Mouse (Mus musculus) splenic B cell, adult 2 months (primary cell): Measurements from ENCODE around the gene Epb42.
"Not testable (repeated sequence)": the region's sequence is repeated elsewhere in the genome, so short reads cannot be mapped to it uniquely, and the experiment has no call there.

Source experiments
- DNase-seq: peaks from one replicate; pipeline ENCODE4 v3.0.0-alpha.2; 2011; ENCODE audit warnings: low read depth, low spot score
- H3K27me3 ChIP-seq: 2 replicates; pipeline ENCODE4 v1.6.1; 2012; ENCODE audit warnings: mild to moderate bottlenecking, low read length, moderate library complexity, mixed read lengths; ENCODE audit not compliant: control insufficient read depth, poor library complexity, insufficient read depth, severe bottlenecking
- H3K36me3 ChIP-seq: 2 replicates; pipeline ENCODE4 v1.6.1; 2012; ENCODE audit warnings: mild to moderate bottlenecking, low read length, moderate library complexity, mixed read lengths; ENCODE audit not compliant: control insufficient read depth, poor library complexity, insufficient read depth, severe bottlenecking

Gene Epb42

DNA sequence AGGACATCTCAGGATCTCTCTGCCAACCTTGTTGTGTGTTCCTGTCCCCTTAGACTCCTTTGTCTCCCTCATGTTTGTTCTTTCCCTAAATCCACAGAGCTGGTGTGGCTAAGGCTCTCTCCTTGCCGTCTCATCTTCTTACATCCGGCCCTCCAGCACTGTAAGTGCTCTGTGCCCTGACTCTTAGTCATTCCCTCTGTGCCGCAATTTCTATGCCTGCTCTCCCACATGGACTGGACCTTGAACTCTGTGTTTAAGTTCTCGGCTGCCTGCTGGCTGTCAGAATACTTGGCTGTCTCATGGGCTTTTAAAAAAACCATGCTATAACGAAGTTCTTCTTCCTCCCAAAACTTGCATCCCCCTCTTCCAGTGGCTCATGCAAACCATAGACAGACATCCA, 14.0 kb downstream of the Epb42 start:
- Histone ChIP-seq H3K36me3 (no peaks in the 10 kb centered on the region), H3K27me3 (no peaks in the 10 kb centered on the region)
- no peak for DNase-seq

DNA sequence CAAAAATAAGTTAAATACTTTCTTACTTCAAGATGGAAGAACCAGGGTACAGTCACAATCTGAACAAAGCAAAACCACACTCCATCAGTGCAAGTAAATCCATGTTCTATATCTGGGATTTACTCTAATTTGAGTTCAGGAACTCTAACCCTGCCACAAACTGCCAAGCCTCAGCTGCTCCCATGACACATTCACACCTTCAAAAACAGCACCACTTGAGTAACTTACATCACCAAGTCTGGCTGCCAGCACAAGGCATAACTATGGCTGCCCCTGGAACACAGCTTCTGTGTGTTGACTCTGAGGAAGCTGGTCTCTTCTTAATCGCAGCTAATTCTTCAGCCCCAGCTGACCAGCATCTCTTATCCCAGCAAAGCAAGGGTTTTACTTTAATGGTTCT, 19.7 kb downstream of the Epb42 start:
- no peak for DNase-seq
- Histone ChIP-seq H3K36me3 (peaks cover 9% of the 10 kb centered on the region), H3K27me3 (no peaks in the 10 kb centered on the region)

DNA sequence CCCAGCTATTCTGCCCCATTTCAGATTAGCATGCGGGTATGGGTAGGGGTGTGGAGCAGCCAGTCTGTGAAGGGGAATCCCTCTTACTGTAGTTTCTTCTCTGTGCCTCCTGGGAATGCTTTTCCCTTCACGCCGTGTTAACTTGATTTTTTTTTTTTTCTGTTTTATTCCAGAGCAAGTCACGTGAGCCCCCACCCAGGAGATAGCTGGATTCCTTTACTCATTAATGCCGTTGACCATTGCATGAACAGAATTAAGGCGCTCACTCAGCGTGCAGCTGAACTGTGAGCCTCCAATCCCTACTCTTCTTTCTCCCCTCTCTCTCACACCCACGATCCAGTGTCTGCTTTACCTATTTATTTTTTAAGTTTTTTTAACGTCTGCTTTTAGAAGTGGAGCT, 20.6 kb downstream of the Epb42 start:
- peaks cover 9% of the 10 kb centered on the region for H3K36me3 ChIP-seq
- no peak for DNase-seq
- H3K27me3 ChIP-seq = no peaks in the 10 kb centered on the region

DNA sequence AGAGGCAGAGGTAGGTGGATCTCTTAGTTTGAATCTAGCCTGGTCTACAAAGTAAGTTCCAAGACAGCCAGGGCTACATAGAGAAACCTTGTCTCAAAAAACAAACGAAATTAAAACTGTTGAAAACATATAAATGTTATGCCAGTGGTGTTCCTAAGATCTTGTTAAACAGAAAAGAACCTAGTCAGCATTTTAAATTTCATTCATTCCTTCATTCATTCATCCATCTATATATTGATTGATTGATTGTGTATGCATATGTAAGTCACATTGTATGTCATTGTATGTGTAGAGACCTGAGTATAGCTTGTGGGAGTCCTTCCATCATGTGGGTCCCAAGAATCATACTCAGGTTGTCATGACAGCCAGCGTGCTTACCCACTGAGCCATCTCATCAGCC, 21.4 kb downstream of the Epb42 start:
- H3K36me3 ChIP-seq = peaks cover 9% of the 10 kb centered on the region
- no peaks in the 10 kb centered on the region for H3K27me3 ChIP-seq
- DNase-seq = no peak

DNA sequence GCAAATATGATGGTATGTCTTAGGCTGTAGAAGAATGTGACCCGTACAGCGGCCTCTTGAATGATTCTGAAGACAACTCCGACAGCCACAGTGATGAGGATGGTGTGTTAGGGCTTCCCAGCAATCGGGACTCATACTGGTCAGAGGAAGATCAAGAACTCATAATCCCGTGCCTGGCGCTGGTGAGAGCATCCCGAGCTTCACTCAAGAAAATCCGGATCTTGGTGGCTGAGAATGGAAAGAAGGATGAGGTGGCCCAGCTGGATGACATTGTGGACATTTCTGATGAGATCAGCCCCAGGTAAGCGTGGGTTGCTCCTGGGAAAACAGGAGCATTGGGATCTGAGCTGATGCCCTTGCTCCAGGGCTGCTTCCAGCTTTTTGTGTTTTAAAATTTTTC, 24.2 kb downstream of the Epb42 start:
- no peak for DNase-seq
- Histone ChIP-seq H3K36me3 (peaks cover 8% of the 10 kb centered on the region), H3K27me3 (no peaks in the 10 kb centered on the region)

DNA sequence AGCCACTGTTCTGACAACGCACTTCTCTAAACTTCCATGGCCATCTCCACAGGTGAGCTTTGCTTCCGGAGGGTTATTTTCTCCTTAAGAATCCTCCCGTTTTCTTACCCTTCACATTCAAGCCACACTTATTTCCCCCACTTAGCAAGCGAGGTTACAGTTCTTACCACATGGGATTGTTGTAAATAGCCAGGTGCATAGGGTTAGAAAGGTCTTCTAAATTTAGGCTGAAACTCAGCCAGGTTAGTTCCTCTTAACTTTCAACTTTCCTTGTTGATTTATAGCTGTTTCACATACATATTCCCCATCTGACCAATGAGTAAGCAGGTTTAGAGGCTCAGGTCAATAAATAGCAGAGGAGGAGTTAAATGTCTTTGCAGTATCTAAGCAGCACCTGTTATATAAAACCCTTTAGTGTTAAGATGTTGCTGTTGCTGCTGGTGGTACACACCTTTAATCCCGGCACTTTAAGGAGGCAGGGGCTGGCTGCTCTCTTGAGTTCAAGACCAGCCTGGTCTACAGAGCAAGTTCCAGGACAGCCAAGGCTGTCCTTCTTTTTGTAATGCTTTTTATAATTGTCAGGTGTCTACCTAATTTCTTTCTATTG, 27.7 kb downstream of the Epb42 start:
- Histone ChIP-seq H3K36me3 (peaks cover 2% of the 10 kb centered on the region; the same call in 1 of the 2 replicates), H3K27me3 (no peaks in the 10 kb centered on the region)
- no peak for DNase-seq

DNA sequence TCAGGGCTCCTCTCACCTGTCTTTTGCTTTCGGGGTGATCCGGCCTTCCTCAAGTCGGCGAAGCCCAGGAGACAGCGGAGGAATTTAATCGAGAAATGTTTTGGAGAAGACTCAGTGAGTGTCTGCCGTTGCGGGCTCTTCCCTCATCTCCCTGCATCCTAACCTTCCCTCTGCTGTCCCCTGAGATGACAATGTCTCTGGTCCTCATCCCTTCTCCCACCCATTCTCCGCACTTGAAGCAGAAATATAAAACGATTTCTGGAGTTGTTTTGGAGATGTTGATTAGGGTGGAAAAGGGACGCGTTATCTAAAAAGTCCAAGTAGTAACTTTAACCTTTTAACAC, 28.2 kb downstream of the Epb42 start:
- no peak for DNase-seq
- Histone ChIP-seq H3K36me3 (peaks cover 2% of the 10 kb centered on the region; the same call in 1 of the 2 replicates), H3K27me3 (no peaks in the 10 kb centered on the region)

DNA sequence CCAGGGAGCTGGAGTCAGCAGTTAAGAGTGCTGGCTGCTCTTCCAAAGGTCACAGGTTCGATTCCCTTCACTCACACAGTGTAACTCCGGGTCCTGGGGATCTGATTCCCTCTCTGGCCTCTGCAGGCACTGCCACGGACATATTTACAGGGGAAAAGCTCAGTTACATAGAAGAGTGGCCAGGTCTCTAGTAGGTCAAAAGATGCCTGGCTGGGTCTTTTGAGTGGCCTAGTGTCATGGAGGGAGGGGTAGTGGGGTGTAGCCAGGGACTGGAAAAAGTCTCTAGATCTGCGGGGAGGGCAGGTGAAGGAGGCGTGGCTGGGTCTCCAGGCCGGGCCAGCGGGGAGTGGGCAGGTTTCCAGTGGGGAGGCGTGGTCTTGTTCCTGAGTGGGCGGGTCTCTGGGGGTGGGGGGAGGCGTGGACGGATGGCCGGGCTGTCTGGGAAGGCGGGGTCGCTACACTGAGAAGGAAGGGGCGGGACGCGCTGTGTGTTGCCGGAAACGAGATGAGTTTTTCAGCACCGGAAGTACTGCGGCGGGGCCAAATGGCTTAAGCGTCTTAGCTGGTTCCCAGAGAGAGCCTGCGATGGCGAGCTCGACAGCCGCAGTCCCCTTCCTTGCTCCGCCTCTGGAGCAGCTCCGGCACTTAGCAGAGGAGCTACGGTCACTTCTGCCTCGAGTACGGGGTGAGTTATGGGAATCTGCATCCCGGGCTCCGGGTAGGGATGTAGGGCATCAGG, 28.8 kb downstream of the Epb42 start, which contains the start of gene Ccndbp1:
Gene Ccndbp1 (plus strand): TSS at position 479 of the 739 bp plus-strand sequence.
- peak; percentile 93 for DNase-seq
- Histone ChIP-seq H3K36me3 (peaks cover 2% of the 10 kb centered on the region; the same call in 1 of the 2 replicates), H3K27me3 (no peaks in the 10 kb centered on the region)

DNA sequence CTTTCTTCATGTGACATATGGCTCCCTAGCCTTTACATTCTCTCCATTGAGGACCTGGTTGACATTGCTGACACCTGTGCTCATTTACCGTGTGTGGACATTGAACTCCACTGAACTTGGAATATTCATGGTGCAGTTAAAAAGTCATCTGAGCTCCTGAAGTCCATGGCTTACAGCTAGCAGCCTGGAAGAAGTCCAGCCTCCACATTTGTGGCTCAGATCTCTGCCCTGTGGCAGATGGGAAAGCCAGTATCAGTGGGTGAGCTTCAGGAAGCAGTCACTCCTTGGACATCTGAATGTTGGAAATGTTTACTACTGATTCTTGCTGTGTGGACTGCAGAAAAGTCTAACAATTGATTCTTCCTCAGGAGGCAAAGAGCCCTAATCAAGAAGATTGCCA, 29.9 kb downstream of the Epb42 start:
- no peak for DNase-seq
- no peaks in the 10 kb centered on the region for H3K27me3 ChIP-seq
- H3K36me3 ChIP-seq = peaks cover 2% of the 10 kb centered on the region; the same call in 1 of the 2 replicates

DNA sequence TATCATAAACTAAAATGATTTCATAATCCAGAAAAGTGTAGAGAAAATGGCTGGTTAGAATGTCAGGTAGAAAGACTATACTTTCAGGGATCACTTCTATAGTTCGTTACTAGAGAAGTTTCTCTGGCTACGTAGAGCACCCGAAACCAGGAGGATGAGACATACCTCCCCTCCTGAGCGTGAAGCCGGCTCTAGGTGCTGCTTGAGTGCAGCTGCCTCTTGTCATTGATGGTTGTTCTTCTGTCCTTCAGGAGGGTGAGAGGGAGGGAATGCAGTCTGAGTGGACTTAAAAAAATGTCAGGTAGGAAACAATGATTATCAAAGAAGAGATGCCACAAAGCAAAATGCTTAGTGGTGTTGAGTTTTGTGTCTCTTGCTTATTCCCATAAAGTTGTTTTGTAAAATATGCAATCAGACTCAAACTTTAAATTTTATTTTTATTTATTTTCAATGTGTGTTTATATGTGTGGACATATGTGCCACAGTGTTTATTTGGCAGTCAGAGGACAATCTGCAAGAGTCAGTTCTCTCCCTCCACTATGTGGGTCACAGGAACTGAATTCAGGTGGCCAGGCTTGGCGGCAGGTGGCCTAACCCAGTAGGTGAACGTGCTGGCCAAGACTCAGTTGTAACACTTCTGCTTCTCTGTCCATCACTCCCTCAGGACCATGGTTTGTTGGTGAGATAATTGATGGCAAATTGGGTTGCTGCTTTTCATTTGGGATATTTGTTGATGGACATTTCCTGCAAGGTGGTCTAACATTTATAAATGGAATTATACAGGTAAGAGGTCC, 32.7 kb downstream of the Epb42 start:
- DNase-seq = no peak
- no peaks in the 10 kb centered on the region for H3K27me3 ChIP-seq
- H3K36me3 ChIP-seq = peaks cover 4% of the 10 kb centered on the region; the same call in 1 of the 2 replicates

DNA sequence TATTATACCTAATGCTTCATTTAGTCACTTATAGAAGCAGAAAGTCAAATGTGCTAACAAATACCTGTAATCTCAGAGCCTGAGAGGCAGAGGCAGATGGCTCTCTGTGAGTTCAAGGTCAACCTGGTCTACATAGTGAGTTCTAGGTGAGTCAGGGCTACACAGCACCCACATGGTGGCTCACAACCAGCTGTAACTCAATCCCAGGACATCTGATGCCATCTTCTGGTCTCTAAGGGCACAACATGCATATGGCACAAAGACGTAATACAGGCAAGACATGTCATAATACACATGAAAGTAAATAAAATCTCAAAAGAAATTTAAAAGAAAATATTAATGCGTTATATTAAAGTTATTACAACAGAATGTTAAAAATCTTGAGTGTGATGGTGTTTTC, 33.3 kb downstream of the Epb42 start:
- DNase-seq = peak; percentile 32
- peaks cover 4% of the 10 kb centered on the region; the same call in 1 of the 2 replicates for H3K36me3 ChIP-seq
- no peaks in the 10 kb centered on the region for H3K27me3 ChIP-seq

DNA sequence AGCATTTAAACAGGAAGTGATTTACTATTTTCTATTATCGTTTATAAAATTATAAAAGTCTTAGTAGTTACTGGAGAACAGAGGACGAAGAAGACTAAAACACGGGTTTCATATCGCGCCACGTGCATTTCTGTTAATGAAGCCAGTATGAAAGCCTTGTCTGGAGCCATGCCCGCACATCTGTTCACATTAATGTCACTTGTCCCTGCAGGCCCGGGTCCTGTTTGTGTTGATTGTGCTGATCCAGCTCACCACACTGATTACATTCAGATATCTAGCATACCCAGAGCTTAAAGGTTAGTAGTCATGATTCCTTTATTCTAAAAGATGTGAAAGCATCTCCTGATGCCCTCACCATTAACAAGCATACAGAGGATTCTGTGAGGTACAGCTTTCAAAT, 38.0 kb downstream of the Epb42 start:
- no peaks in the 10 kb centered on the region for H3K27me3 ChIP-seq
- peaks cover 2% of the 10 kb centered on the region; the same call in 1 of the 2 replicates for H3K36me3 ChIP-seq
- no peak for DNase-seq

DNA sequence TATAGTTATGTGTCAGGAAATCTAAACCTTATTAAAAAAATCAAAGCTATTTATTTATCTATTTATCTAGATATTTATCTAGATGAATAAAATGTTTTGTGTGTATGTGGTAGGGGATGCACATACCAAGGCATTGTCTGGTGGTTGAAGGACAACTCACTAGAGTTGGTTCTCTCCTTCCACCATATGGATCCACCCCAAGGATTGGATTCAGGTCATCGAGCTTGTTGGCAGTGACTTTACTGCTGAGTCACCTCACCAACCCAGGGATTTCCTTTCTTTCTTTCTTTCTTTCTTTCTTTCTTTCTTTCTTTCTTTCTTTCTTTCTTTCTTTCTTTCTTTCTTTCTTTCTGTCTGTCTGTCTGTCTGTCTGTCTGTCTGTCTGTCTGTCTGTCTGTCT, 40.3 kb downstream of the Epb42 start:
- H3K27me3 ChIP-seq, DNase-seq, H3K36me3 ChIP-seq: not testable (repeated sequence)

DNA sequence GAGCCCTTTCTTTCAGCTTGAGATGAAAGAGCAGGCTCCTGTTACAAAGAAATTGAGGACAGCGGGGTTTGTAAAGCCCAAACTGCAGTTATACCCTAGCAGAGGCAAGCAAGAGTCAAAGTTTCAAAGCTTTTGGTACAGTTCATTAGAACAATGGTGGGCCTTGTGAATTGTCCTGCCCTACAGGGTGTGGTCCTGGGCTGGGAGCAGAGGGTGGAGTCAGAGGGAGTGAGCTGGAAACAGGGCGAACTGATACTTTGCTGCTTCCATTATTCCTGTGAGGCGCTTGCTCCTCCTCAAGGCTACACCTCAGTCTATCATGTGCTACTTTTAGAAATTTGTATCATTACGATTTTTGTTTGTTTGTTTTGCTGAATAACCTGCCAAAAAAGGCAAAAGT, 45.7 kb downstream of the Epb42 start:
- DNase-seq = no peak
- H3K27me3 ChIP-seq = no peaks in the 10 kb centered on the region
- H3K36me3 ChIP-seq = peaks cover 8% of the 10 kb centered on the region; the same call in 1 of the 2 replicates

DNA sequence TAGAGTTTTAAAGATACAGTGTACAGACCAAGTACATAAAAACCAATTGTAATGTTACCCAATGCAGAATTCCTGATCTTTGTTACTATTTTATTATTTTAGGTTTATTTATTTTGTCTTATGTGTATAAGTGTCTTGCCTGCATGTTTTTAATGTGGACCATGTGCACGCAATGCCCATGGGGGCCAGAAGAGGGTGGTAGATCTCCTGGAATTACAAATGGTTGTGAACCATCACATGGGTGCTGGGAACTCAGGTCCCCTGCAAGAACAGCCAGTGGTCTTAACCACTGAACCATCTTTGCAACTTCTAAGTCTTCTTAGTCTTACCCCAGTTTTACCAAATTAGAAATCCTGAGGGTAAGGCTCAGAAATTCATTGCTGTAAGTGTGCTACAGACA, 51.6 kb downstream of the Epb42 start:
- peaks cover 12% of the 10 kb centered on the region for H3K36me3 ChIP-seq
- DNase-seq = peak; percentile 38

More for the DNA sequence above, 51.6 kb downstream of the Epb42 start:
- no peaks in the 10 kb centered on the region for H3K27me3 ChIP-seq
